Mouse (Mus musculus) c-Kit-positive CD71-positive TER-119-negative erythroid progenitor cells, embryonic 14.5 days (primary cell): ENCODE measurements around the gene Def8.
"Not testable (repeated sequence)": the region's sequence is repeated elsewhere in the genome, so short reads cannot be mapped to it uniquely, and the experiment has no call there.

Experiments used
- DNase-seq: peaks from one replicate; pipeline ENCODE4 v3.0.0-alpha.2; 2013; ENCODE audit warnings: low read depth

The Def8 gene

DNA sequence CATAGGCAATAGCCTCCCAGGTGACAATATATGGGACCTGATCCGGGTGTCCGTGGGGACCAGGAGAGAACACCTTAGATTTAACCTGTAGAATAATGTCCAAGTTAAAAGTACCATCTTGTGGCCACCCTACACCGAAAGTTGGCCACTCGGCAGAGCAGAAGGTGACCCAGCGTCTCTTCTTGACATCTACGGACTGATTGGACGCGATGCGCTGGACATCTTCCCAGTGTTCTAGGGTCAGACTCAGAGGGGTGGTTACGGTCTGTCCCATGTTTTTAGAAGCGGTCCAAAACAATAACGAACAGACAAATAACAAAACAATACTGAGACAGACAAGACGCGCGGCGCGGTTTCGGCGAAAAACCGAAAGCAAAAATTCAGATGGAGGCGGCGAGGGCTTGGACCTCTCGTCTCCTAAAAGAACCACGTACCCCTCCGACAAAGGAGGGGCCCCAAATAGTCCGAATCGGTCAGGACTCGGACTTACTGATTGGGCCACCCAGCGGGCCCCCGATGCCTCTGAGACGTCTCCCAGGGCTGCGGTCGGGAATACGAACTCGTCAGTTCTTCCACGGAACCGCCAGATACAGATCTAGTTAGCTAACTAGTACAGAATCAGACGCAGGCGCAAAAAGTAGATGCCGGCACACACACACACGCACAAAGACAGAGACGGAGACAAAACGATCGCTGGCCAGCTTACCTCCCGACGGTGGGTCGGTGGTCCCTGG is 10.1 kb downstream of the Def8 start:
- DNase-seq: not testable (repeated sequence)

DNA sequence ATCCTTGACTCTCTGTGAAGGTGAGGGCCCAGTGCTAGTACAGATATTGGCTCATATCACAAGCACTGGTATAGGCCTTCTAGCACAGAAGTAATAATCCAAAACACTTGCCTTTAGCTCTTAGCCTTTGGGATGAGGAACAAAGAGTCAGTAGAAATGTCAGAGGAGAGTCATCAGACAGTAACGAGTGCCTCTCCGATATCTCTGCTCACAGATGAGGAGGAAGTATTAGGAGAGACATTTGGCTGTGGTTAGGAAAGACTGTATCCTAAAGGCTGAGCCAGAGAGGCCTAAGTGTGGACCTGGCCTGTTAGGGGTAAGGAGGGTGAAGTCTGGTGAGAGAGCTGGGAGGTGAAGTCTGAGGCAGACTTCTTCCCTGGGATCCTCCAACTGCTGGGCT is 18.5 kb downstream of the Def8 start:
- no peak for DNase-seq

DNA sequence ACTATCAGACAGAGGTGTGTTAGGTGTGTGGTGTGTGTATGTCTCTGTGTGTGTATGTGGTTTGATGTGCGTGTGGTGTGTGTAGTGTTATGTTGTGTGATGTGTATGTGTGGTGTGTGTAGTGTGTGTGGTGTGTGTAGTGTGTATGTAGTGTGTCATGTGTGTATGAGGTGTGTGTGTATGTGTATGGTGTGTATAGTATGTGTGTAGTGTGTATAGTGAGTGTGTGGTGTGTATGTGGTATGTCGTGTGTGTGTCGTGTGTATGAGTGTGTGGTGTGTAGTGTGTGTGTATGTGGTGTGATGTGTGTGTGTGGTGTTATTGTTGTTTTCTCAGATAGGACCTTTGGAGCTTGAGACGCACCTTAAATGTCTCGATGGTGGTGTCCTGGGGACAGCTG is 19.0 kb downstream of the Def8 start:
- DNase-seq: no peak

DNA sequence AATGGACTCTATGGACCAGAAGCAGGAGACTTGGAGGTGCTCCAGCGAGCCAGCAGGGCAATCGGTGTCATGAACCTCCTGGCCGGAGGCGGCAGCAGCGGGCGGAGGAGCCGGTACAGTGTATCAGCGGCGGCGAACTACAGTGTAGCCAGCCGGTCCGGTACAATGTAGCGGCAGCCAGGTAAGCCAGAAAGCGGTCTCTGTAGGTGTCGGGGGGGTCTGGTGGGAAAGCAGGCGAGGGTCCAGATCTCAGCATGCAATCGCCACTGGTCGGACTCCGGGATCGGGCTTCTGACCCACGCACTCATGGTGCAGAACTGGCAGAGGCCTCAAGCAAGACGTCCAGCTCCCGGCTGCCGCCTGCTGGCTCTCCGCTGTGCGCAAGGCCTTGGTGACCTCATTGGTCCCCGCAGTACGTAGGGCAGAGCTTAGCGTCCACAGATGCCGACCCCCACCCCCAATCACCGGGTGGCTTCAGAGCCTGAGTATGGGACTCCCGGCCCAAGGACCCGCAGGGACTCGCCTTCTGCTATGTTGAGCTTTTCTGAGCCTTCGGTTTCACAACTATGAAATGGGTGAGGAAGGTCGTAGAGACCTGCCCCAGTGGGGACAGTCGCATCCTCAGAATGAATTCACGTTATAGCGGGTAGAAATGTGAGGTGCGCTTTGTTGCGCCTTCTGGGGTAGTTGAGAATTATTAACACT is 19.7 kb downstream of the Def8 start:
- peak; percentile 86 for DNase-seq

DNA sequence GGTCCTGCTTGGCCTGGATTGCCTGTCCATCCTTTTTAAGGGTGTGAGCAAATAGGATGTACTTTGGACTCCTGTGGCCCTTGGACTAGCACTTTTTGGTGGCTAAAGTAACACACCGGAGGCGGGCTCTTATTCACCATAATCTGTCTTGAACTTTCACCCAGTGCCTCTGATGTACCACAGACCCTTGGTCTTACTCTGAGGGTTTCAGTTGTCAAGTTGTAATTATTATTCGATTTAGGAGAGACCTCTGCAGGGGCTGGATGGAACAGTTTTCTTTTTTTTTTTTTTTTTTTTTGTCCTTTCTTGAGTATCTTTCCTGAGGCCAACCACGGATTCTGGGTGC is 20.2 kb downstream of the Def8 start:
- DNase-seq: no peak

DNA sequence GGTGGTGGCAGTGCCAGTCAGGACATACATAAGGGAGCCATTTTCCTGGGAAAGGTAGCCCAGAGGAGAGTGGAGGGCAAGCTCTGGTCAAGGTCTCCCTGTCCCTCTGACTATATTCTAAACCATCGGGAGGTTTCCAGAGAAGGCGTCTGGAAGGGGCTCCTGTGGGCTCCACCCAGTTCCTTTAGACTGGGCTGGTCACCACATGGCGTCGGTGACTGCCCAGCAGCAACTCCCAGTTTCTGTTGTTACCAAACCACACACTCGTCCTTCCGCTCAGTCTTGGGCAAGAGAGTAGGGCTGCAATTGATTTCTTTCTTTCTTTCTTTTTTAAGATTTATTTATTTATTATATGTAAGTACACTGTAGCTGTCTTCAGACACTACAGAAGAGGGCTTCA is 20.8 kb downstream of the Def8 start:
- DNase-seq: no peak

DNA sequence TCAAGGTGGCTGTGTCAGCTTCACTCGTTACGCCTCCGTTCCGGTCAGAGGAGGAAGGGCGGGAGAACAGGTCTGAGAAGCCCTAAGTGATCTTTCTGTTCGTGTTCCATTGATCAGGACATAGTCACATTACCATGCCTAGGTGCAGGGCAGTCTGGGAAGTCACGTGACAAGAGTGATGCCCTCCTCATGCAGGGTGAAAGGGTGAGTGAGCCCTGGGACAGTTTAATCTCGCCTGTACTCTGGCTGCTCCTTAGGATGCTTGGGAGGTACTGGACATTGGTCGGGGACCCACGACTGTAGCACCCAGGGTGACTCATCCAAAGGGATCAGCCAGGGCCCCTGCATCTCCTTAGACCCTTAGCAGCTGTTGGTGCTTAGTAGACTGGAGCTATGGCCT is 22.7 kb downstream of the Def8 start:
- no peak for DNase-seq

DNA sequence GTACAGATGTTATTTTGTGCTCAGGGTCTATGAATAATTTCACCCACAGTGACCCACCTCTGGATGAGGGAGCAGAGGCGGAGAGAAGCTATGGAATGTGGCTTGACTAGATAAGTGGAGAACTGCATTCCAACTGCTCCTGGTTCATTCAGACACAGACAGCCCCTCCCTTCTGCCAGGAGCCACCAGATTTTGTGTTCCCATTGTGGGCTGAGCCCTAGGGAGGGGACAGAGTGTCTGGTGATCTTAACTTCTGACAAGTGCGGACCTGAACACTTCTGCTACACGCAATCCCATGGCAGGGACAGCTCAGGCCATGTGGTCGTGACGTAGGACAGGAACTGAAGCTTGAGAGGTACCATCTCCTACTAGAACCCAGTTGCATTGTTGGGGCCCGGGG is 23.5 kb downstream of the Def8 start:
- DNase-seq: no peak

DNA sequence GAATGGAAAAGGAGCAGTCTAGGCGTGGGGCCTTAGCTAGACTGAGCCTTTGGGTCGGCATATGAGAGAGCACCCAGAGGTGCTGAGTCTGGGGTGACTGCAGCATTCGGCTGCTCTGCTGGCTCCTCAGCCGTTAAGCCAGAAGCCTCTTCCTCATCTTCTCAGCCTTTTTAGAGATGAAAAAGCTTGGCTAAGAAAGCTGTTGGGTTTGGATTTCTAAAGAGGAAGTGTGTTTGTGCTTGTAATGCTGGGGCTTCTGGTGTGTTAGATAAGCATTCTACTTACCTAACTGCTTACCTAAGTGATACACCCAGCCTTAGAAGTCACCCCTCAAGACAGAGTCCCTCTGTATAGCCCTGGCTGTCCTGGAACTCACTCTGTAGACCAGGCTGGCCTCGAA is 27.5 kb downstream of the Def8 start:
- DNase-seq: no peak

DNA sequence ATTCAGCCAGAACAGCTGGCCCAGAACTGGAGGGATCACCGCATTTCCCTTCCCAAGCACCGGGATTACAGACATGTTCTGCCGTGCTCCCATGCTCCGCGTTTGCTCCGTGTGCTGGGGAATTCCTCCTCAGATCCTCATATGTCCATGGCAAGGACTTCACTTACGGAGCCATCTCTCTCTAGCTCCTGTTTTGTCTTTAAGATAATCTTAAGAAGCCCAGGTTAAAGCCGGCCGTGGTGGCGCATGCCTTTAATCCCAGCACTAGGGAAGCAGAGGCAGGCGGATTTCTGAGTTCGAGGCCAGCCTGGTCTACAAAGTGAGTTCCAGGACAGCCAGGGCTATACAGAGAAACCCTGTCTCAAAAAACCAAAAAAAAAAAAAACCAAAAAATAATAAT is 28.4 kb downstream of the Def8 start:
- not testable (repeated sequence) for DNase-seq

DNA sequence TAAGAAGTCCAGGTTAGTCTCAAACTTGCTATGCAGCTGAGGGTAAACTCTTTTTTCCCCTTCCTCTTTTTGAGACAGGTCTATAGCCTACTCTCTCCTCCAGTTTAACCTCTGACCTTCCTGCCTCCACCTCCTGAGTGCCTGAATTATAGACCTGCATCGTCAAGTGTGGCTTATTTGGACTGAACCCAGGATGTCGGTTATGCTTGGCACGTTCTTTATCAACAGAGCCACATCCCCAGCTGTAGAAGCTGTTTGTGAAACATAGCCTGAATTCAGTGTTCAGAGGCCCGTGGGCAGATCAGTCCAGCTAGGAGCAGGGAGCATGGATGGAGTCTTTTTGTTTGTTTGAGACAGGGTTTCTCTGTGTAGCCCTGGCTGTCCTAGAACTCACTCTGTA is 28.8 kb downstream of the Def8 start:
- DNase-seq: no peak

DNA sequence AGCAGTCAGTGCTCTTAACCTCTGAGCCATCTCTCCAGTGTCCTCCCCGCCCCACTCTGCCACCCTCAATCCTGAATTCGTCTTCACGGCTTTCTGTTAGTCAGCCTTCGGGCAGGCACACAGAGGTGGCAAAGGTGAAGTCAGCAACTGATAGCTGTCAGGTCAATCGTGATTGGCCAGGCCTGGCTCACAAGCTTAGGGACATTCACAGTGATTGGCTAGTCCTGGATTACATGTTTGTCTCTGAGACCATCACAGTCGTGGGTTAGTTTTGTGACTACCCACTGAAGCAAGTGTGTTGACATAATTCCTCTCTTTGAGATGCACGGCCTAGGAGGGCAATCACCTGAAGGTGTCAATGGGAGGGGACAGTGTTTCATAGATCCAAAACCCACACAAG is 30.0 kb downstream of the Def8 start:
- DNase-seq: no peak

DNA sequence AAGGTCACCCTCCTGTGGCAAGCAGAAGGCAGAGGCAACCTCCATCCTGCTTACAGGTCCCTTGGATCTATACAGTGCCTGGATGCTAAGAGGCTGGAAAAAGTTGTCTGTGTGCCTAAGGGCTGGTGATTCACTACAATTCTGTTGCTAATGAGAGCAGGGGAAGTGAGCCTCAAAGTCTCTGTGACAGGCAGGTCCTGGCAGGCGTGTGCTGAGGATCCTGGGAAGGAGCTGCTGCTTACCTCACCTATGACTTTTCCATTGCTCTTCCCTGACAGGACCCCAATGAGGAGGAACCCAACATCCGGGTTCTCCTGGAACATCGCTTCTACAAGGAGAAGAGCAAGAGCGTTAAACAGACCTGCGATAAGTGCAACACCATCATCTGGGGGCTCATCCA is 30.6 kb downstream of the Def8 start:
- DNase-seq: no peak

DNA sequence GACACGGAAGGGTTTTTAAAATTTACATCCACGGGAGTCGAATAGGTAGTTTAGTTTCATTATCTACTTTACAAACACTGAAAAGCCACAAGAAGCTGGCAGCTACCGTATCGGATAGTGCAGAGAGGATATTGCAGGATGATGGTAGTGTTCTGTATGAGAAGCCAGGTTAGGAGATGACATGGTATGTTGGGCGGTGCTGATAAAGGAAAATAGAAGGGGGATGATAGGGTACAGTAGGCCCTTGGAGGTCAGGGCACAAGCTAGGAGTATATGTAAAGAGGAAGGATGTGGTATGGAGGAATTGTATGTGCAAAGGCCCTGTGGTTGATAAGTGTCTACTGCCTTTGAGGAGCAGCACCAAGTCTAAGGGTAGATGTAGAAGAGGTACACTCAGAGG is 31.2 kb downstream of the Def8 start:
- no peak for DNase-seq

DNA sequence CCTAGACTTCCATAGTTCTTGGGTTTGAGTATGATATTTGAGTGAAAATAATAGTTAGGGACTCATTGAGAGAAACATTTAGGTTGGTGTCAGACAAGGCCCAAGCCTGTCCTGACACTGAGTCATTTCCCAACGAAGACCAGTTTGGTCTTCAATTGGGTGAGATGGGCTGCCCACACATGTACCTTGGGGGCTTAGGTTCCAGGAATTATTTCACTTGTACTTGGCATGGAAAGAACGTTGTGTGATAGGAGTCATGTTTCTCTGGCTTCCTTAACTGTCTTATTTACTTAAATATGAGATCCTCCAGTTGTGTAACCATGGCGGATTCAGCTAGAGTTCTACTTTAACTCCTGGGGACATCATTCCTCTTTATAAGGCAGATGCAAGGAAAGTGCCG is 40.3 kb downstream of the Def8 start:
- no peak for DNase-seq

DNA sequence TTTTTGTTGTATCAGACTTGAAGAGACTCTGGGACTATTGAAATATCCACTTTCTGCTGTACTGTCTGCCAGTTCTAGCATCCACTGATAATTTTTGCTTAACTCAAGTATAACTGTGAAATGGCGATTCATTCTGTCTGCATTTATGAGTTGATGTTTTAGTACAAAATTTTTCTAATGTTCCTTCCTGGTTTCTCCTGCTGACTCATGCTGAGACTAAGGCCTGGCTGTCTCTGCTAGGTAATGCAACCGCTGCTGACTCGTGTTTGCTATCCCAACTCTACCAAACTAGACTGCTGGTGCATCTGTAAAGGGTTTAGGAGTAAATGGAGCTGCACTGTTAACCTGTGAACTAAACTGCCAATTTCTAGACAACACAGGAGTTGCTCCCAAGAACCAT is 44.1 kb downstream of the Def8 start:
- no peak for DNase-seq

DNA sequence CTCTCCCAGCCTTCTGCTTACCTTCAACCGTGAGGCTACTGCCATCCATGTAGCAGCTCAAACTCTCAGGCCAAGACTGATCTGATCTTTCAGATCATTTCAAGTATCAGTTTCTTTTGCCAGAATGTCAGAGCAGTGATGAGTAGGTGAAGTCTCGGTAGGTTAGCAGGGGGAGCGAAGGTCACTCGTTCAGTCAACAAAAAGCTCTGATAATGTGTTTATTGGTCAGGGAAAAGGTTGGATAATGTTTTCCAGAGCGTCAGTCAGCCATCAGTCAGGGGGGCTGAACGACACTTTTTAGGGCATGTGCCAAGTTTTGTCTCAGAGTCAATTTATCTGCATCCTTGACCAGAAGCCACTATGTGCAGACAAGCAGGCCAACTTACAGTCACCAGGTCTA is 49.7 kb downstream of the Def8 start:
- DNase-seq: not testable (repeated sequence)

DNA sequence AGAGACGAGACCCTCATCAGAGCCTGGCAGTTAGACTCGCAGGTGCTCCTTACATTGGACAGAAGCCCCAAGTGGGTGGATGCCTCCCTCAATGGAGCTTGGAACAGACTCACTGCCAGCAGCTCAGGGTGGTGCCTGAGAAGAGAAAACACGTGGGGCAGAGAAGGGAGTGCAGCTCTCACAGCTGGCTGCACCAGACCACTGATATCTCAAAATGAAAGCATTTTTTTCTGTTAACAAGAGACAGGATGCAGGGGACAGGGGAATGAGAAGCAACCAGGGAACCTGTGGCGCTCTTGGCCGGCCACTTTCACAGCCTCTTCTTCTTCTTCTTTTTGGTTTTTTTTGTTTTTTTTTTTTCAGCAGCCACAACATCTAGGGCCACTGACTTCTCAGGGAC is 51.2 kb downstream of the Def8 start:
- not testable (repeated sequence) for DNase-seq

DNA sequence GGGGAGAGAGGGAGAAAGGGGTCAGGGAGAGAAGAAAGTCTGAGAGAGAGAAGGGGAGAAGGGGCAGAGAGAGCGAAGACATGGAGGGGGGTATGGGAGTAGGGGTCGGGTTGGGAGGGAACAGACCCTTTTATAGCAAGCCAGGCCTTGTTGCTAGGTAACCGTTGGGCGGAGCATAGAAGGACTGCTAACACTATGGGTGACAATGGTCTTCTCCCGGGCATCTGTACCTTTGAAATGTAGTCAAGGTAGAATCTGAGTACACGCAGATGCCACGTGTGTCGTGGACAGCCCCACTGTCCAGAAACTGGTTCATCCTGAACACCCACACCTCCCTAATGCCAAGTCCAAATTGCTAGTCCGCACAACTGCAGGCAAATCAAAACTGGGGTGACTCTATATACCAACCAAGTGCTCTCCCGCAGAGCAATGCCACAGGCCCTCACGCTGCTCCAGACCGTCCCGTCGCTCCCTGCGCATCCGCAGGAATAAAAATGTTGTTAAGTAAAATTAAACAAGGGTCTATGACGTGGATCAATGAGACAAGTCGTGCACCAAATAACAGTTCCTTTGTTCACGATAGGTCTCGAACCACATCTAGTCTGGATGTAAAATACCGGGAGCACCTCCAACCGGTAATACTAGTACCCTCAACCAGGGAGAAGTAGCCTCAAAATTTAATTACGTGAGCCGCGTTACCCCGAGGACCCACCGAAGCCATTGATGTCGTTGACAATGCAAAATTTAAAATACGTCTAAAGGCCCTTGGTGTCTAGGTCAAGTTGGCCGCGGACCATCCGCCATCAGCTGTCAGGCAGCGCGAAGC is 53.8 kb downstream of the Def8 start:
- DNase-seq: no peak

DNA sequence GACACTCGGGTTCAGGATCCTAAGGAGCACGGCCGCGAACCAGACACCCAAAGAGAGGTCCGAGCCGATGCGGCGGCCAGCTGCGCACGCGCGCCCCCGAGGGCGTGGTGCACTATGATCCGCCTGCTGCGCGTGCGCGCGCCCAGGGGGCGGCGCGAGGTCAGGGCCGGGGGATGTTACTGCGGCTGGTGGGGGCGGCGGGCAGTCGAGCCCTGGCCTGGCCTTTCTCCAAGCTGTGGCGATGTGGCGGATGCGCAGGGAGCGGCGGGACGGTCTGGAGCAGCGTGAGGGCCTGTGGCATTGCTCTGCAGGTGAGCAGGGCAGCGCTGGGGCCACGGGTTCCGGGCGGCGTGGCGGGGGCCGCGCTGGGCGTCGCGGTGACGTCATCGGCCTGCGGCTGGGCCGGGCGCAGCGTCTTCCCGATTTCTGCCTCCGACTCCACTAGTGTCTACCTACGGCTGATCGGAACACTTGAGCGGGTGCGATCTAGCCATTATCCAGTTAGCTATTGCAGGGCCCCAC is 54.5 kb downstream of the Def8 start, which contains the start of gene Afg3l1:
Gene Afg3l1 (plus strand): TSS at position 167 of the 522 bp plus-strand sequence.
- DNase-seq: peak; percentile 74

DNA sequence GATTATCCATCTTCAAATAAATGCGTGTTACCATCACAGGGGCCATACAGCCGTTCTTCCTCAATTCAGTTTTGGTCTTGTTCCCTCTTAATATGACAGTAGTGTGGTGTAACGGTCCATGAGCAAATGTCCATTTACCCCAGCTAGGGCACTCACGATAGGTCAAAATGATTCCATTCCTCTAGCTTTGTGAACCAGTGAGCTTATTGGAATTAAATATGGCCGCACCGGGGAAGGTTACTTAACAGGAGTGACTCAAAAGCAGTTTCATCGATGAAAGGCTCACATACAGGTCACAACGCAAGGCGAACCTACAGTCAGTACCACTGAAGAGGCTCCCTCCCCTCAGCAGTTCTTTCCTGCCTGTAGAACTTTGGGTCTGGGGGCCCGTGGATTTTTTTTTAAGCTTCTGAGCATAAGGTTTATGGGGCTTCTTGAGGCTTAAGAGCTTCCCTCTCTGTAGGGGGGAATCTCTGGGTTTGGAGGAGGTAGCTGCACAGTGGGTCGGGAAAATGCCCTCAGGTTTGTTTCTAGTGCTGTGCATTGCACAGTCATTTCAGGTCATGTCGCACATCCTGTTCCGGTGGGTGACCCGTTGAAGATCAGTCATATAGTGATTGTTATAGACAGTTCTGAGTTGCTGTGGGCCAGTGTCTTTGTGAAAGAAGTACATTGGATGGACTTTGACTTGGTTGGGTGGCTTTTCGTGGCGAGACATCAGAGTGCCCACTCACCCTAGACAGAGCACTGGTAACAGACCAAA is 55.3 kb downstream of the Def8 start:
- peak; percentile 45 for DNase-seq

DNA sequence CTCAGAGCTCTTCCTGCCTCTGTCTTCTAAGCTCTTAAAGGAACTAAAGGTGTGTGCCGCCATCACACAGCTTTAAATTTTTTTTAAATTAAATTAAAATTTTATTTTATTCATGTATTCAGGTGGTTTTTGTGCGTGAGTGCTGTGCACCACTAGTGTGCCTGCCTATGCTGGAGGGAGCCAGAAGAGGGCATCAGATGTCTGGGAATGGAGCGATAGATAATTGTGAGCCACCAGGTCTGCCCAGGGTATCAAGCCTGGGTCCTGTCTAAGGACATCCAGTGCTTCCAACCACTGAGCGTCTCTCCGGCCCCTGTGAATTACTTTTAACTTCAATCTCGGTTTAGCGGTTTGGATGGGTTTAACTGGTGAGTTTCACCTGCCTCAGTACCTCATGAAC is 59.3 kb downstream of the Def8 start:
- DNase-seq: no peak
